Mouse (Mus musculus) heart, adult 2 months (tissue): Measurements from ENCODE around the gene Plekhh1.

Source experiments
- EP300 ChIP-seq: fragments of 200-500 bp; IDR thresholded peaks from 2 replicates; pipeline ENCODE4 v1.6.1; 2011; ENCODE audit warnings: low read depth, low read length, control low read depth; ENCODE audit not compliant: insufficient read depth
- POLR2A ChIP-seq: fragments of 200-500 bp; IDR thresholded peaks from 2 replicates; pipeline ENCODE4 v1.6.1; 2011; ENCODE audit warnings: mild to moderate bottlenecking, low read depth, low read length, control low read depth; ENCODE audit not compliant: insufficient read depth

DNA sequence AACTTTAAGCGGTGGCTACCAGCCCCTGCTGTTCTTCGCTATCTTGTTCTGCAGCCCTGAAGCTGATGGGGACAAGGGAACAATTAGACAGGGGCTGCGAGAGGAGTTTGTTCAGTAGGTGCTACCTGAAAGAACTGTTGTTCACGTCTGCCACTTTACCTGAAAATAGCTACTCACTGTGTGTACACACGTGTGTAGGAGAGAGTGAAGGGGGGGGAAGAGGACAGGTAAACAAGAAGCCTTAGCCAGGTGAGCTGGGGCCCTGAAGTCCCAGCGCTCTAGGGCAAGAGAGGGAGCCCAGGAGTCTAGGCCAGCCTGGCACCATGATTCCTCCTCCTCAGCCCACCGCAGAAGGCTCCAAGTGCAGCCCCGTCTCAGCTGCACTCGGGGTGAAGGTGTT lies 31.2 kb downstream of the Plekhh1 start:
- TF ChIP-seq POLR2A (no peak), EP300 (no peak)
